In genomic region chr11:68386589-68387440, GRCm38 (mm10) we compare ENCODE assay signal across 8 mouse cellular contexts. TPM values are rescaled to one million over a fixed set of nuclear protein-coding genes. Genes with fewer than 3 reads are reported as not detected.
A peak's percentile ranks its signal among the peaks of the same experiment; 100 is the strongest.
DNase-seq lines count a peak whose midpoint lies in the region; ATAC-seq lines count a peak whose summit lies in the region.

No protein-coding gene starts in this region.

- peak overlapping the region; percentile 78 for H3K9ac ChIP-seq in heart, embryonic 11.5 days (ENCODE audit: low read depth, low read length)
- peak overlapping the region; percentile 39 for H3K9ac ChIP-seq in lung, embryonic 15.5 days

- peaks cover 41% of the 10 kb centered on the region for H3K4me1 ChIP-seq in megakaryocyte, embryonic 14.5 days
- peaks cover 66% of the 10 kb centered on the region for H3K4me1 ChIP-seq in embryonic facial prominence, embryonic 10.5 days
- H3K4me1 ChIP-seq in heart, embryonic 11.5 days (ENCODE audit: control insufficient read depth, insufficient read depth, low read length) = peaks cover 10% of the 10 kb centered on the region; the same call in 1 of the 2 replicates
- H3K4me1 ChIP-seq in lung, embryonic 15.5 days = peaks cover 36% of the 10 kb centered on the region

- peaks cover 96% of the 10 kb centered on the region for H3K27me3 ChIP-seq in megakaryocyte, embryonic 14.5 days (replicated peaks)
- H3K27me3 ChIP-seq in embryonic facial prominence, embryonic 10.5 days (replicated peaks; ENCODE audit: low read depth, poor library complexity, severe bottlenecking) = peaks cover 100% of the 10 kb centered on the region
- H3K27me3 ChIP-seq in heart, embryonic 11.5 days (ENCODE audit: control insufficient read depth, insufficient read depth, low read length) = peaks cover 73% of the 10 kb centered on the region
- H3K27me3 ChIP-seq in lung, embryonic 15.5 days = peaks cover 90% of the 10 kb centered on the region

- no peaks in the 10 kb centered on the region for H3K36me3 ChIP-seq in megakaryocyte, embryonic 14.5 days (replicated peaks; ENCODE audit: low read length)
- H3K36me3 ChIP-seq in embryonic facial prominence, embryonic 10.5 days (replicated peaks) = no peaks in the 10 kb centered on the region
- no peaks in the 10 kb centered on the region for H3K36me3 ChIP-seq in heart, embryonic 11.5 days (ENCODE audit: control insufficient read depth, insufficient read depth, low read length)
- H3K36me3 ChIP-seq in lung, embryonic 15.5 days = no peaks in the 10 kb centered on the region

- H3K9me3 ChIP-seq in megakaryocyte, embryonic 14.5 days = peaks cover 2% of the 10 kb centered on the region
- no peaks in the 10 kb centered on the region for H3K9me3 ChIP-seq in embryonic facial prominence, embryonic 10.5 days
- H3K9me3 ChIP-seq in heart, embryonic 11.5 days (replicated peaks; ENCODE audit: control insufficient read depth, low read length) = no peaks in the 10 kb centered on the region
- no peaks in the 10 kb centered on the region for H3K9me3 ChIP-seq in lung, embryonic 15.5 days

- under 1% methylated on average over 89 of the region's 90 CpGs for WGBS in embryonic facial prominence, embryonic 10.5 days
- 1% methylated on average over 84 of the region's 90 CpGs for WGBS in heart, embryonic 11.5 days (ENCODE audit: insufficient replicate concordance)
- WGBS in lung, embryonic 15.5 days = 1% methylated on average over 85 of the region's 90 CpGs

- H3K4me3 ChIP-seq in megakaryocyte, embryonic 14.5 days (replicated peaks) = peak overlapping the region; percentile 93
- peak overlapping the region; percentile 73 for H3K4me3 ChIP-seq in embryonic facial prominence, embryonic 10.5 days
- H3K4me3 ChIP-seq in heart, embryonic 11.5 days (ENCODE audit: low read depth, low read length) = peak overlapping the region; percentile 66
- peak overlapping the region; percentile 66 for H3K4me3 ChIP-seq in lung, embryonic 15.5 days

- peak overlapping the region; percentile 66 for H3K4me2 ChIP-seq in heart, embryonic 11.5 days
- peak overlapping the region; percentile 99 for H3K4me2 ChIP-seq in lung, embryonic 15.5 days

- peak overlapping the region; percentile 84 for H3K27ac ChIP-seq in embryonic facial prominence, embryonic 10.5 days (replicated peaks)
- H3K27ac ChIP-seq in heart, embryonic 11.5 days (ENCODE audit: low read depth, low read length) = peak overlapping the region; percentile 83
- H3K27ac ChIP-seq in lung, embryonic 15.5 days = peak overlapping the region; percentile 49; the same call in 1 of the 2 replicates

- ATAC-seq in megakaryocyte, adult 5-6 weeks (ENCODE audit: poor library complexity, severe bottlenecking) = no peak
- peak; percentile 55; the same call in 1 of the 2 replicates for ATAC-seq in heart, embryonic 11.5 days (replicated peaks; ENCODE audit: insufficient number of reproducible peaks, low FRiP score, low TSS enrichment)
- ATAC-seq in lung, embryonic 15.5 days (ENCODE audit: borderline replicate concordance, extremely low read depth, low FRiP score, low TSS enrichment) = peak; percentile 49

- peak; percentile 82 for DNase-seq in embryonic facial prominence, embryonic 10.5 days (ENCODE audit: low spot score)
- peak; percentile 86 for DNase-seq in kidney, adult 9 months
- DNase-seq in ovary, postnatal 14 days (ENCODE audit: low spot score) = peak; percentile 42
- DNase-seq in natural killer cell, adult 2 months (ENCODE audit: low spot score in 2 of 2) = no peak

RNA-seq across cellular contexts. Expression of gene Ntn1, which starts 13.8 kb away (rescaled TPM):
- 0.19 and 0.28 TPM in 2 replicates for polyA plus RNA-seq in megakaryocyte, embryonic 14.5 days (2012; ENCODE audit: insufficient read depth, low replicate concordance)
- total RNA-seq in megakaryocyte, adult 5-6 weeks (2015) = not detected in 2 replicates
- 0.08 TPM in 1 of 2 replicates, not detected in the other for total RNA-seq in megakaryocyte, adult 5-6 weeks (2017)
- 7.4 and 8.2 TPM in 2 replicates for polyA plus RNA-seq in embryonic facial prominence, embryonic 10.5 days (2016; fragmentation: Nextera tagmentation; extraction: Ambion mirVana)
- 6.1 and 6.8 TPM in 2 replicates for polyA plus RNA-seq in heart, embryonic 11.5 days (2014; fragmentation: Nextera tagmentation; extraction: Ambion mirVana)
- polyA plus RNA-seq in lung, embryonic 15.5 days (2015; fragmentation: Nextera tagmentation; extraction: Ambion mirVana) = 4.0 and 4.8 TPM in 2 replicates

RNA-seq across cellular contexts. Expression of gene Pik3r5, which starts 45.1 kb away (rescaled TPM):
- polyA plus RNA-seq in megakaryocyte, embryonic 14.5 days (2012; ENCODE audit: insufficient read depth, low replicate concordance) = 5.8 and 9.5 TPM in 2 replicates
- 55.3 and 61.8 TPM in 2 replicates for total RNA-seq in megakaryocyte, adult 5-6 weeks (2015)
- 37.0 and 40.8 TPM in 2 replicates for total RNA-seq in megakaryocyte, adult 5-6 weeks (2017)
- 0.69 and 1.3 TPM in 2 replicates for polyA plus RNA-seq in embryonic facial prominence, embryonic 10.5 days (2016; fragmentation: Nextera tagmentation; extraction: Ambion mirVana)
- 0.19 and 0.25 TPM in 2 replicates for polyA plus RNA-seq in heart, embryonic 11.5 days (2014; fragmentation: Nextera tagmentation; extraction: Ambion mirVana)
- 0.18 and 0.71 TPM in 2 replicates for polyA plus RNA-seq in lung, embryonic 15.5 days (2015; fragmentation: Nextera tagmentation; extraction: Ambion mirVana)

Comparison
In these comparisons a context has a peak if more than half of its experiments do, and no peak if none do; other contexts are left out.
1. DNase-seq: peak in embryonic facial prominence, embryonic 10.5 days (single experiment), kidney, adult 9 months (single experiment) and ovary, postnatal 14 days (single experiment); none in natural killer cell, adult 2 months (0 of 2).
2. Peak in every context shown above with its lines, with median percentiles within 50 percentile points of each other: H3K4me3 ChIP-seq and H3K27ac ChIP-seq.